Mouse (Mus musculus): ENCODE results near the gene 4930544D05Rik. TPM values are rescaled to one million over a fixed set of nuclear protein-coding genes. Genes with fewer than 3 reads are reported as not detected.

4930544D05Rik gene
- polyA plus RNA-seq, 1 experiment = 0.10 TPM

DNA sequence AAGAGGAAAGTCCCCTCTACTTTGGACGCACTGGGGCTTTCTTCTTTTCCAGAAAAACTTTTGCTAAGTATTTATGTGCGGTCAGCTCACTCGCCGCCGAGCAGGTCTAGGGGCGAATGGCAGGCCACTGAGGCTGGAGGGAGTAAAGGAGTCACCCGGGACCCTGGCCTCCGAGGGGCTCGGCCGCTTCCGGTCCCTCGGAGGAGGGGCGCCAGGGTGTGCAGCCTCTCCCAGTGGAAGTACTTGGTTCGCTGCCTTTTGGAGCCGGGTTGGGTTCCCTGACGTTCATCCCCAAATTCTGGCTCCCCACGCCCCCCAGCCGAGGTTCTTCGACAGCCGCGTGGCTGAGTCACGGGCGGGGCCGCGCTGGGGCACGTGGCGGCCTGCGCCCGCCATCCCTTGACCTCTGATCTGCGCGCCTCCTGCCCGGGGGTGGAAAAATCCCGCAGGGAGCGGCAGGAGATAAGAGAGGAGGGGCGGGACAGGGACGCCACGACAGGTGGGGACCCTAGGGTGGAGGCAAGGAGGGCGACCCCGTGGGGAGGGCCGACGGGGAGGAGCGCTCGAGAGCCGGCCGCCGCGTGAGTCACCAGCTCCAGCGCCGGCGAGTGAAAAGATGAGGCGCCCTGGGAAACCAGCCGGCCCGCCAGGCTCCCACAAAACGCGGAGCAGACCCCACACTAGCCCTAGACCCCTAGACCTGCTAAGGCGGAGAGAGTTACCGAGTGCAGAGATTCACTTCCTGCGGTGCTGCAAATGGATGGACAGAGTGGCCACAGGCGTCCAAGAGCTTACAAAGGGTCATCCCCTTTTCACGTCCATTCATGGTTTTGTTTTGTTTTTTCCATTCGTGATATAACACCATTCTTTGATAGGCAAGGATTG lies 40.2 kb downstream of the 4930544D05Rik start:
- H3K79me2 ChIP-seq (ENCODE audit: control insufficient read depth, insufficient read depth) = peaks cover 74% of the 10 kb centered on the region
- TF ChIP-seq CEBPB (IDR thresholded peaks at IDR 0.05; ENCODE audit: insufficient read depth, poor library complexity, severe bottlenecking) = no peak
- TF ChIP-seq TCF3 (IDR thresholded peaks at IDR 0.05; ENCODE audit: insufficient read length, low read depth) = no peak
- peak; percentile 45 for TF ChIP-seq TCF12 (IDR thresholded peaks at IDR 0.05; ENCODE audit: insufficient read depth, poor library complexity, severe bottlenecking)
- peak; percentile 55 for TF ChIP-seq POLR2A (IDR thresholded peaks at IDR 0.05; ENCODE audit: insufficient read length, low read depth)
- TF ChIP-seq REST (IDR thresholded peaks at IDR 0.05; ENCODE audit: insufficient read depth, insufficient read length) = no peak
- TF ChIP-seq POLR2AphosphoS2 (IDR thresholded peaks at IDR 0.05; ENCODE audit: insufficient read length, low read depth) = peak; percentile 42
- TF ChIP-seq SRF (IDR thresholded peaks at IDR 0.05; ENCODE audit: control insufficient read depth, insufficient read length, low read depth) = no peak
- peak; percentile 69 for TF ChIP-seq MAX (IDR thresholded peaks at IDR 0.05; ENCODE audit: low read depth)
- TF ChIP-seq USF1 (IDR thresholded peaks at IDR 0.05; ENCODE audit: low read depth) = peak; percentile 36
- TF ChIP-seq MYOD1 (IDR thresholded peaks at IDR 0.05; ENCODE audit: control insufficient read depth in 1 of 3, insufficient read length in 2 of 3, low read depth in 2 of 3) = peak in 2 of 3 experiments; percentile 93 to 97
- TF ChIP-seq MYOG (IDR thresholded peaks at IDR 0.05; ENCODE audit: control insufficient read depth in 1 of 3, insufficient read depth in 1 of 3, insufficient read length in 2 of 3, low read depth in 2 of 3) = peak in 2 of 3 experiments; percentile 92 to 95
- no peak for TF ChIP-seq E2F4 (IDR thresholded peaks at IDR 0.05; ENCODE audit: insufficient read depth)
- no peaks in the 10 kb centered on the region for H3K27me3 ChIP-seq (ENCODE audit: control insufficient read depth, insufficient read depth, insufficient read length)
- H3K4me3 ChIP-seq = peak overlapping the region; percentile 94
- H3K36me3 ChIP-seq (ENCODE audit: control insufficient read depth, insufficient read depth) = peaks cover 24% of the 10 kb centered on the region
- peak overlapping the region; percentile 97 for H3K4me2 ChIP-seq (ENCODE audit: low read depth)
- H3ac ChIP-seq (ENCODE audit: control insufficient read depth, insufficient read length) = peak overlapping the region; percentile 88

DNA sequence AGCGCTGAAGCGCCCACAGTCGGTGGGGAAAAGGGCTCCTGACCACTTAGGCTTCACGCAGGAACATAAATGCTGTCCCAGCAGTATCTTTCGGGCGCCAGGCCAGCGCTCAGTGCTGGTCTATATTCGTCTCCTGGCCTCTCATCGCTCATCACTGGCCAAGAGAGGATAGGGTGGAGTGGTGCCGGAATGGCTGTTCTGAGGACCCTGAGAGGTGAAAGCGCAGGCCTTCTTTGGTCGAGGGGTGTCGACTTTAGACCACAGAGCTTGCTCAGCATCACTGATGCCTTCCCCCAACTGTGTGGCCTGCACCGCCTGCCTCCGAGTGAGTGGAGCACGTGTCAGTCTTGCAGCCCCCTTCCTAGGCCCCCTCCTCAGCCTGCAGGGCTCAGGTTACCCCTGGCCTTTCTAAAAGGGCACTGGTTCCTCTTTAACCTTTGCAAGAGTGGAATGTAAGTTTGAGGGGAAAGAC lies 40.8 kb downstream of the 4930544D05Rik start:
- H3ac ChIP-seq (ENCODE audit: control insufficient read depth, insufficient read length) = peak overlapping the region; percentile 88
- no peaks in the 10 kb centered on the region for H3K27me3 ChIP-seq (ENCODE audit: control insufficient read depth, insufficient read depth, insufficient read length)
- H3K4me3 ChIP-seq = peak overlapping the region; percentile 94
- peaks cover 18% of the 10 kb centered on the region for H3K36me3 ChIP-seq (ENCODE audit: control insufficient read depth, insufficient read depth)
- peaks cover 68% of the 10 kb centered on the region for H3K79me2 ChIP-seq (ENCODE audit: control insufficient read depth, insufficient read depth)
- peak overlapping the region; percentile 97 for H3K4me2 ChIP-seq (ENCODE audit: low read depth)
- TF ChIP-seq POLR2A (IDR thresholded peaks at IDR 0.05; ENCODE audit: insufficient read length, low read depth) (peak; percentile 44), POLR2AphosphoS2 (IDR thresholded peaks at IDR 0.05; ENCODE audit: insufficient read length, low read depth) (peak; percentile 26), TCF12 (IDR thresholded peaks at IDR 0.05; ENCODE audit: insufficient read depth, poor library complexity, severe bottlenecking) (no peak), MYOG (IDR thresholded peaks at IDR 0.05; ENCODE audit: control insufficient read depth in 1 of 3, insufficient read depth in 1 of 3, insufficient read length in 2 of 3, low read depth in 2 of 3) (peak in 1 of 3 experiments; percentile 43), USF1 (IDR thresholded peaks at IDR 0.05; ENCODE audit: low read depth) (no peak), TCF3 (IDR thresholded peaks at IDR 0.05; ENCODE audit: insufficient read length, low read depth) (no peak), CEBPB (IDR thresholded peaks at IDR 0.05; ENCODE audit: insufficient read depth, poor library complexity, severe bottlenecking) (no peak), REST (IDR thresholded peaks at IDR 0.05; ENCODE audit: insufficient read depth, insufficient read length) (no peak), SRF (IDR thresholded peaks at IDR 0.05; ENCODE audit: control insufficient read depth, insufficient read length, low read depth) (no peak), E2F4 (IDR thresholded peaks at IDR 0.05; ENCODE audit: insufficient read depth) (no peak), MAX (IDR thresholded peaks at IDR 0.05; ENCODE audit: low read depth) (no peak), MYOD1 (IDR thresholded peaks at IDR 0.05; ENCODE audit: control insufficient read depth in 1 of 3, insufficient read length in 2 of 3, low read depth in 2 of 3) (peak in 1 of 3 experiments; percentile 55)

DNA sequence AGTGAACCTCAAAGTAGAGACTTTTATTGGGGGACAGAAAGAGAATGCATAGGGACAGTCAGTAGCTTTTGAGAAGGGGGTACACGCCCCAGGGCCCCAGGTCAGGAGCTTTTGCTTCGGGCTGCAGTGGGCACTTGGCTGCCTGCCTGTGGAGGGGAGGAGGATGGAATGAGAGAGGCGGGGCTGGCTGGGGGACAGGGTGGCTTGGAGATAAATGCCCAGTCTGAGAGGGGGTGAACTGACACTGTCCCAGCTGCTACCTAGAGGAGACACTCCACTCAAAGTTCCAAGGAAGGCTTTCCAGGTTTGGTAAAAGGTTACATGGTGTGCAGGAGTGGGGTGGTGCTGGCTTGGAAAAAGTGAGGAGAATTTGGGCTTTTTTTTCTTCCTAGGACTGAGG lies 41.3 kb downstream of the 4930544D05Rik start, which contains the start of gene Eno3:
Eno3 (plus strand) TSS at position 239 of the 400 bp plus-strand sequence.
- peak within 1 kb of the TSS; percentile 97 for H3K4me2 ChIP-seq (ENCODE audit: low read depth)
- peaks cover 63% of the 10 kb centered on the region for H3K79me2 ChIP-seq (ENCODE audit: control insufficient read depth, insufficient read depth)
- H3K36me3 ChIP-seq (ENCODE audit: control insufficient read depth, insufficient read depth) = peaks cover 22% of the 10 kb centered on the region
- peak within 1 kb of the TSS; percentile 88 for H3ac ChIP-seq (ENCODE audit: control insufficient read depth, insufficient read length)
- H3K4me3 ChIP-seq = peak within 1 kb of the TSS; percentile 94
- no peaks in the 10 kb centered on the region for H3K27me3 ChIP-seq (ENCODE audit: control insufficient read depth, insufficient read depth, insufficient read length)
- peak; percentile 80 for TF ChIP-seq POLR2AphosphoS2 (IDR thresholded peaks at IDR 0.05; ENCODE audit: insufficient read length, low read depth)
- peak in 1 of 3 experiments; percentile 43 for TF ChIP-seq MYOD1 (IDR thresholded peaks at IDR 0.05; ENCODE audit: control insufficient read depth in 1 of 3, insufficient read length in 2 of 3, low read depth in 2 of 3)
- TF ChIP-seq POLR2A (IDR thresholded peaks at IDR 0.05; ENCODE audit: insufficient read length, low read depth) = peak; percentile 71
- no peak for TF ChIP-seq USF1 (IDR thresholded peaks at IDR 0.05; ENCODE audit: low read depth)
- TF ChIP-seq E2F4 (IDR thresholded peaks at IDR 0.05; ENCODE audit: insufficient read depth) = no peak
- TF ChIP-seq MYOG (IDR thresholded peaks at IDR 0.05; ENCODE audit: control insufficient read depth in 1 of 3, insufficient read depth in 1 of 3, insufficient read length in 2 of 3, low read depth in 2 of 3) = peak in 1 of 3 experiments; percentile 40

DNA sequence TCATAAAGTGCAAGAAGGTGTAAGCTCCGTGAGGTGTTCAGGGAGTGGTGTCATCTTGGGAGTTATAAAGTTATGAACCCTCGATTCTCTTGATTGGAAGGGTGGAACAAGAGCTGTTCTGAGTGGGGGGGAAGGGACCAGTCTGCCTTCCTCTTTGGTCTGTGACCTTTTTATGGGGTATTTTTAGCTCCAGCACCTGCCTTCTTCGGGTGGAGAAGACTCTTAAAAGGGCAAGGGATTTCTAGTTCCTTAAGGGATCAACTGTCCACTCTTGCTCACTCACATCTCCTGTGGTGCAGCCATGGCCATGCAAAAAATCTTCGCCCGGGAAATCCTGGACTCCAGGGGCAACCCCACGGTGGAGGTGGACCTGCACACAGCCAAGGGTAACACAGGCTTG lies 41.9 kb downstream of the 4930544D05Rik start:
- H3K79me2 ChIP-seq (ENCODE audit: control insufficient read depth, insufficient read depth) = peaks cover 57% of the 10 kb centered on the region
- H3K4me2 ChIP-seq (ENCODE audit: low read depth) = peak overlapping the region; percentile 97
- no peaks in the 10 kb centered on the region for H3K27me3 ChIP-seq (ENCODE audit: control insufficient read depth, insufficient read depth, insufficient read length)
- peak overlapping the region; percentile 94 for H3K4me3 ChIP-seq
- TF ChIP-seq TCF3 (IDR thresholded peaks at IDR 0.05; ENCODE audit: insufficient read length, low read depth) (no peak), MAX (IDR thresholded peaks at IDR 0.05; ENCODE audit: low read depth) (no peak), POLR2AphosphoS2 (IDR thresholded peaks at IDR 0.05; ENCODE audit: insufficient read length, low read depth) (no peak), E2F4 (IDR thresholded peaks at IDR 0.05; ENCODE audit: insufficient read depth) (no peak), MYOG (IDR thresholded peaks at IDR 0.05; ENCODE audit: control insufficient read depth in 1 of 3, insufficient read depth in 1 of 3, insufficient read length in 2 of 3, low read depth in 2 of 3) (peak in 1 of 3 experiments; percentile 40), POLR2A (IDR thresholded peaks at IDR 0.05; ENCODE audit: insufficient read length, low read depth) (no peak), USF1 (IDR thresholded peaks at IDR 0.05; ENCODE audit: low read depth) (no peak), TCF12 (IDR thresholded peaks at IDR 0.05; ENCODE audit: insufficient read depth, poor library complexity, severe bottlenecking) (peak; percentile 45), MYOD1 (IDR thresholded peaks at IDR 0.05; ENCODE audit: control insufficient read depth in 1 of 3, insufficient read length in 2 of 3, low read depth in 2 of 3) (peak in 1 of 3 experiments; percentile 9)
- peak overlapping the region; percentile 4 for H3ac ChIP-seq (ENCODE audit: control insufficient read depth, insufficient read length)
- H3K36me3 ChIP-seq (ENCODE audit: control insufficient read depth, insufficient read depth) = peaks cover 23% of the 10 kb centered on the region

All from myocyte (in vitro differentiated cells).